Mouse (Mus musculus): ENCODE measurements around the gene Nrxn1. TPM values are rescaled to one million over a fixed set of nuclear protein-coding genes. Genes with fewer than 3 reads are reported as not detected.

The Nrxn1 gene
- polyA plus RNA-seq, 1 experiment, result 0.23 TPM

DNA sequence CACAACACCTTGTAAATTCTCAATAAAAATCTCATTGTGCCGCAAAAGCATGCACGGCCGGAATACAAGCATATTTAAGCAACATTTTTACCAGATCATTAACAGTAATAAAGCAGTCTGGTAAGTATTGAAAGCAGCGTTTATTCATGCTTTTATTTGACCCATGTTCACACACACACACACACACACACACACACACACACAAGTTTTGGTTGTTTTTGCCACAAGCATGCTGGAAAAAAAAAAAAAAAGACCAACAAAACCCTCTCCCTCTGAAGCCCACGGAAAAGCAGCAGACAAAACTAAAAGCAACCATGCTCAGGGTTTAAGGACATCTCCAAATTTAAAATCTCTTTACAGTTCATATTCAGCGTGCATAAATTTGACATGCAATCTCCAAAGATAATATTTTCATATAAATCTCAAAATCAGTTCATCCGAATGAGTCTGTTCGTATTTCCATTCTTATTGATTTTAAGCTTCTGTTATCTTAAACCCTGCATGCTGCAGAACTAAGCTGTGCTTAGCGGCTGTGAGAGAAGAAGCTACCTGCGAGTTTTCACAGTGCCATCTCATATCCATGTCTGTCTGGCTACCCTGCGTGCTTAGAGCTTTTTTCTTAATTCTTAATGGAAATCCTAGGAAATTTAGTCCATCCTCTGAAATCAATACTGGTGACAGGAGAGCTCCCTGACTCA, 1005.1 kb downstream of the Nrxn1 start:
- no peak for DNase-seq (ENCODE audit: low spot score)

DNA sequence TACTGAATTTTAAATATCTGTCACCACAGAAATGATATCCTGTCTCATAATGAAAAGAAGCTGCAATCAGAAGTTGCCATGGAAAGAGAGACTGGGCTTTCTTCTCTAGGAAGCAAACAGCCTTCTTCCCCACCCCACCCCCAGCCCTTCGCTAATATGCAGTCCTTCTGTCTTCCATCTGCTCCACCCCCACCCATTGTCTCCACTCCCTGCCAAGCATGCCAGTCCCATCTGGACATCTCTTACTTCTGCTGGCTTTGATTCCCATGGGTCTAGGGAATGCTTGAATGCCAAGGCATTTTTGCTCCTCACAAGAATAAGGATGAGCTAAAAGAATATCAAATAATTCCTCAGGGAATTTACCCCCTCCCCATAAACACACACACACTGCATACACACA, 1006.0 kb downstream of the Nrxn1 start:
- DNase-seq (ENCODE audit: low spot score), result no peak

DNA sequence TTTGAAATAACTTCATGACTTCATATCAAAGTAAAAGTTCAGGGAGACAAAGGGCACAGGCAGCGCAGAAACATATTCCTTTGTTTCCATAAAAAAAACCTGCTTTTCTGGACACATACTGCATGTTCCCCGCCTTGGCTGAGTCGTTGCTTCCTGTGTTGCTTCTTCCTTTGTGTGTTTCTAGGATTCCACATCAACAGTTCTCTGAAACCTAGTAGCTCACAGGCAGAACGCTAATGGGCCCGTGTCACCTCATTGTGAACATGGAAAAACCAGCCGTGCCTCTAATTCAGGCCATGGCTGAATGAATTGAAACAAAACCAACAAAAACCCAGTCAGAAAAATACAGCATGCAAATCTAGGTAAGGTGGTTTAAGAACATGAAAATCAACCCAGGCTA, 1013.9 kb downstream of the Nrxn1 start:
- no peak for DNase-seq (ENCODE audit: low spot score)

DNA sequence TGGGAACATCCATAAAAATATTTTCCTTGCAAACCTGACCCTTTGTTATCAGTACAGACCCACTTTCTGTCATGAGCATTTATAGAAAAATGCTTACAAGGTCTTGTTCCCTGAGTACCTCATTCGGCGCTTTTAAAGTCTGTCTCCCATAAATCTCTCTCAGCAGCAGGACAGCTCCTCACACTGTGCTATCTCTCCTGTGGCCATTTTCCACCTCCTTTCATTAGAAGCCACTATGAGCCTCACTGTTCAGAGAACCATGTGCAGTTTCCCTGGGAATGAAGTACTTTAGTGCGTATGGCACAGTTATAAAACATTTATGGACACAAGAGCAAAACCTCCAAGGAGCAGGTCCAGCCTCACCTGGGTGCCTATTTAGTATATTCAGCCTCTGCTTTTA, 1014.4 kb downstream of the Nrxn1 start:
- no peak for DNase-seq (ENCODE audit: low spot score)

DNA sequence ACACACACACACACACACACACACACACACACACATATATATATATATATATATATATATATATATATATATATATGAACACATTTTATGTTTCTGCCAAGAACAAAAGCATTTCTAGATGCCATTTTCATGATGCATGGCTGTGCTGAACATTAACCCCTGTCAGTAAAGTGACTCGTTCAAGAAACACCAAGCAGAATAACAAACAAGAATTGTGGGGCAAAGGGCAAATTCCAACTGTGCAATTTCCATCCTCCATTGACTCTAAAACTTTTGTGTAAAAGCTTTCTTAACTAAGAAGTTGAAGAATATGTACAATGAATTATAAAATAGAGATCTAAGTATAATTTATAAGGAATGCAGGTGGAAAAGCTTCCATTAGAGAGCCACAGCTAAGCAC, 1030.0 kb downstream of the Nrxn1 start:
- DNase-seq (ENCODE audit: low spot score), result no peak

DNA sequence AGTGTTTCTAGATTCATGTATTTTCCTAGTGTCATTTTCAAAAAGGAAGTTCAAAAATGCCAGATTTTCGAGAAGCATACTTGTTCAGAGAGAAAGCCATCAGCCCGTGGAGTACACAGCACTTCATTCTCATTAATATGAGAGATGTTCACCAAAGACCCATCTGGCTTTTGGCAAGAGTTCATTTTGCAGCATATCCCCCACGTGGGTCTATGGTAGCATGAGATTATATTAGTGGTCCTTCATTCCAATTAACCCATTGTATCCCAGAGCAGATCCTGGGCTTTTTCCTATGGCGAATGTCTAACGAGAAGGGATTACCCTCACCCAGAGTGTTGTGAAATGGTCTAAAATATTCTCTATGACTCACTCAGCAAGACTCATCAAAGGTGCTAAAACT, 1032.0 kb downstream of the Nrxn1 start:
- DNase-seq (ENCODE audit: low spot score), result no peak

DNA sequence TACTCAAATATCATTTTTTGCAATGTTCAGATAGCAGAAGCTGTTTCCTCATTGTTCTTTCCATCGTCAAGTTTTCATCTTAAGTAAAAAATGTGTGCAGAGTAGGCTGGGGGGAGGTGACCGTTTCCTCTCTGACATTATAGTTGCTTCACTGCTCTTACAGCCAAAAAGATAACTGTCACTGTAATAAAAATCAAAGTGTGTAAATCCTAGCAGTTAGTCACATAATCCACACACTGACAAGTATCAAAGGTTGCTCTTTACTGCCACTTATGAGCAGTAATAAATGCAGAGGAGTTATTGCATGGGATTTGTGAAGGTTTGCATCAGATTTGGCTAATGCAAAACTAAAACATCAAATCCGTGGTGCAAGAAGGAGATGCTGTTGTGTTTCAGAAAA, 1032.7 kb downstream of the Nrxn1 start:
- no peak for DNase-seq (ENCODE audit: low spot score)

DNA sequence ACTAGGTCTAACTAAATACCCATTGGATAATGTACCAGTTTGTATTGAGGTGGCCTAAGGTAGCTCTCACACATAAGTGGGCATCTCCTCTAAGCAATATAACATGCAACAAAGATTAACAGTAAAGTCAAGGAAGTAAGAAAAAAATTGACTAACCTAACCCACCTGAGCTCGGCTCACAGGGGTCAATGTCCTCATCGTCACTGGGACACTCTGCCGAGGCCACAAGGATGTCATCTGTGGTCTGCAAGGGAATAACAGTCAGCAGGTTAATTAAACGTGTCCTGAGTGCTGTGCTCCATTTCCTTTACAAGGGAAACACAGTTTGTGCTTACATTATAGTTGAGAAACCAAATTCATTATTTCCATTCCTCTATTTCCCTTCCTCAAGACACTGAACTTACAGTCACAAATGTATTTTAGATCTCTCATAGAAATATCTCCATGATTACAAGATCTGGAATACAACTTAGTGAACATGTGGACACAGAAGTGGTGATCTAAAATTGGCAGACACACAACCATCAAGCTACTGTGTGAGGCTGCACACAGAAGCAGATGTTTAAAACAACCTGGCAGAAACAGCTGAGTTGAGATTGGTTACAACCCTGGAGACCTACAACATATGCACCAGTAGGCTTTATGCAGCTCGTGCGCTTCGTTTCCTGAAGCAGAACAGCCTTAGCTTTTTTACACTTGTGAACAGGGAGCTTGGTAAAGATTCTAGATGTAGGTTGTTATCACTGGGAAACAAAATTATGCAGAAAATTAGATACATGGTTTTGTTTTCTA, 1033.4 kb downstream of the Nrxn1 start:
- DNase-seq (ENCODE audit: low spot score), result no peak

DNA sequence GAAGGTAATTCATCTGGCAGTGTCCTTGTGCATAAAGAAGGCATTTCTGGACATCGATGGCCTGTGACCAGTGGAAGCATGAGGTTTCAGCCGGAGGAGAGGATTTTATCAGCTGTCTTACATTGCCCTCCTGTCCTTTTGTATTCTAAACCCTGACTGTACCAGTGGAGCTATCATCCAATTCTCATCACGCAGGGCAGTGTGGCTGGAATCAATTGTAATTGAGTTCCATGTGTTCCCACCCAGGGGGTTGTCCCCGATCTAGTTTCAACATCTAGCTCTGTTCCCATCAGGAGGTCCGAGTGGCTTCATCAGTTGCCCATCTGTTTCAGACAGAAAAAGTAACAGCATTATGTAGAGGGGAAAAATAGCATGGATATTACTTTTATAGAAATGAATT, 1038.6 kb downstream of the Nrxn1 start:
- DNase-seq (ENCODE audit: low spot score), result no peak

DNA sequence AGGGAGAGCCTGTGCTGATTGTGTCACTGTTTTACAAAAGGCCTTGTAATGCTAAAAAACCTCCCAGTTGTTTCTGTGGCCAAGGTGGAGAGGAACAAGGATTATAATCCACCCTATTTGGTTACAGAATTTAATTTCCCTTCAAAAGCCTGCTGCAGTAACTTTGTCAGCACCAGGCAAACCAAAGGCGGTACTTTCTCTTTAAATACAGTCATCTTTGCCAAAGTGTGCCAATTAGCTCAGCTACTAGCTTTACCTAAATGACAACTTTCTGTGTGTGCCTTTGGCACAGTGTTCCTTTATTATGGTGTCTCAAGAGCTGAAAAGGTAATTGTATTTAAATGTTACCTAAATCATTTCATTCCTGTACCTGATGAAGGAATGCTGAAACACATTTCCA, 1053.6 kb downstream of the Nrxn1 start:
- no peak for DNase-seq (ENCODE audit: low spot score)

DNA sequence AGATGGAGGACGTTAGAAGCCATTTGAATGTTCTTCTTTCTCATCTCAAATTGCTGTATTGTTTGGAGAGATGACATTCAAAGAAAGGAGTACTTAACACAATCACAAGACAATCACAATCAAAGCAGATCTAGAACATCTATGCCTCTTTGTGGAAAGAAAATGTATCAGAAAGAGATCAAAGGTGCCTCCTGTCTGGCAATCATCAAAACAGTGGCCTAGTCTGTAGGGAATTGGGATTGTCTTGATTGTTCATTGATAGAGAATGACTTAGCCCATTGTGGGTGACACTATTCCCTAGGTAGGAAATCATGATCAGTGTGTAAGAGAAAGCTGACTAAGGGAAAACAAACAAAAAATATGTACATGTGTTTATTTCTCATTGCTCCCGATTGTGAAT, 1060.5 kb downstream of the Nrxn1 start:
- no peak for DNase-seq (ENCODE audit: low spot score)

DNA sequence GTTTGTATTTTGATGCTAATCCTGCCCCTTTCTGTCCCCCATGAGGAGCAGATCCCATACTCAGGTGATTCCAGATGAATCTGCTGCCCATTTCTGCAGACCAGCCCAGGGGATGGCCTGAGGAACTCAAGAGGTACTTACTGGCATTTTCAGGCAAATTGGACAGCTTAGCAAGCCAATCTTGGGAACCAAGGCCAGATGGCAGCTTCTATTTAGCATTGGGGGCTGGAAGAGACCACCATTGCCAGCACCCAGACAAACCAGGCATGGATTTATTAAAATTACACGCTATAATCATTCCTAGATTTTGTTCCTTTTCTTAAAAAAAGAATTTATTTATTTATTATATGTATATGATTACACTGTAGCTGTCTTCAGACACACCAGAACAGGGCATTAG, 1076.2 kb downstream of the Nrxn1 start:
- no peak for DNase-seq (ENCODE audit: low spot score)

DNA sequence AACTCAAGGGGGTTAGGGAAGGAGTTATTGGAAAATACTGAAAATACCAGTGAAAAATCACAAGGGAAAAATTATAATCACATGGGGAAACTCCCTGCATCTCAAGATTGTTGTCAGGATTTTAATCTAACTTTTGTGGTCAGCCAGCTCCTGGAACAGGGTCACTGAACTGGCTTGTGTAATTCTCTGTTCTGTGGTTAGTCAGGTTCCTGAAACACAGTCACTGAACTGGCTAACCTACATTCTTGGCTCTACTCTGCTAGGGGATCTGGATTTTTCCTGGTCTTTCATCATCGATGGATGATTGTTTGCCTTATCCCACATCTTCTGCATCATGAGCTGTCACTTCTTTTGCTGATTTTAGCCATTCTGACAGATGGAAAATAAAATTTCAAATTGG, 1081.1 kb downstream of the Nrxn1 start:
- no peak for DNase-seq (ENCODE audit: low spot score)

DNA sequence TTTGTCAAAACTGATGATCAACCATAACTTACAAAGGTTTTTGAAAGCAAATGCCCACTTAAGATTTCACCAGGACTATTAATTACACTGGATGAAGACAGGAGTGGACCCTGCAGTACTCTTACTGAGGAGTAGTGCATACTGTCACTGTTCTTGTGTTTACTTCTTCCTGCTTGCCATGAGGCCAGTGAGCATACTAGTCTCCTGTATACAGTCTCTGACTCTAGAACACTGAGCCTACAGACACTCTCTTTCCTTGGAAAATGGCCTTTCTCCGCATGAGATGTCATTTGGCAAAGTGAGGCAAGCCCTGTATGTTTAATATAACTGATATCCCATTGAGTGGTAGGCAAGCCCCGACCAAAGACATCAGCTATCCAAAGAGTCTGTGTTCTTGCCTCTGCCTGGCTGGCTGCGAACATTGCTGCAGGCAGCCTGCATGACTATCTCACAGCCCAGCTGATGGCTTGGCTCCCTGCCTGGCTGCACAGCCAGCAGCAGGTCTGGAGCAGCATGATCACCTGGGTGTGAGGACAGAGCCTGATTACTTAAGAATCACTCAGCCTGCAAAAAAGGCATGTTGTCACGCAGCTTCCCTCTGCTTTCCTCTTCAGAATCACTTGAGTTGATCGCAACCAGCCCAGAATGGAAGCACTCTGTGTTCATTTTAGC, 1085.3 kb downstream of the Nrxn1 start:
- DNase-seq (ENCODE audit: low spot score), result no peak

DNA sequence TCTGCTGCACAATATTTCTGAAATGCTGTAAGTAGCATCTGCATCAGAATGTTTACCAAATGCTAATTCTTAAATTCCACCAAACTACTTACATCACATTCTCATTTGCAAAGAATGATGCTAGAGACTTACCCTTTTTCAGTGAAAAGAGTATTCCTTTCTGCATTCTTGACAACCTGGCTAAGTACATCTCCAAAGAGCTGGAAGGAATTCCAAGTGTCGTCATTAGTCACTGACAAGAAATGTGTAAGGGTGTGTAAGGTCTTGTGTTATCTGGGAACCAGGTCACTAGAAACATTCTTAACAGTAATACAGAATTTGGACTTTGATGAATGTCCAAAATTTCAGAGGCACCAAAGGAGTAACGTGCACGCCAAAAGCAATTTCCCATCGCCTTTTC, 1102.2 kb downstream of the Nrxn1 start:
- no peak for DNase-seq (ENCODE audit: low spot score)

All from urinary bladder, adult 2 months (tissue).